13 mouse cellular contexts compared by ENCODE assay signal in the genomic region with DNA sequence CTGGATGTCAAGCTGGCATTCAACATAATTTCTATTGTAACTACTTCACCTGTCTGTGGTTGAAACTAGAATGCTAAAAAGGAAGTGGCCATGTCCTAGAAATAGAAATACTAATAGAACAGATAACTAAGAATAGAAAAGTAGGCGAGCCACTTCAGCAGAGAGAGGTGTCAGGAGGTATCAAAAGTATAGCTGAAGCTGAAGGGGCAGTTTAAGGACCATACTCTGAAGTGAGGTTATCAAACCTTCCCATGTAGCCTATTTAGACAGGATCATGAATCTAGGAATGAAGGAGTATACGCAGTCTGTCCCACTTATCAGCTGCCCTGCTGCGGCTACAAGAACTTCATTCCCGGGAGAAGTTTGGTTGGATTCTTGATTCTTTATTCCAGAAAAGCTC. TPM values are rescaled to one million over a fixed set of nuclear protein-coding genes. Genes with fewer than 3 reads are reported as not detected.
A peak's percentile ranks its signal among the peaks of the same experiment; 100 is the strongest.
DNase-seq lines count a peak whose midpoint lies in the region; ATAC-seq lines count a peak whose summit lies in the region.
"Had no signal": no experiment of that assay in that cellular context is flagged by ENCODE, and none has a peak within 500 bp of the region (broad histone marks: within the 10 kb centered on the region; RNA-seq: fewer than 3 reads in every experiment).

No protein-coding gene starts in this region.

- peak overlapping the region; percentile 61 for H3K4me2 ChIP-seq in heart, embryonic 14.5 days (ENCODE audit: low read length)
- H3K4me2 ChIP-seq in lung, embryonic 15.5 days = peak overlapping the region; percentile 34; the same call in 1 of the 2 replicates
- H3K4me2 ChIP-seq in hindbrain, embryonic 16.5 days (ENCODE audit: low read length) = peak overlapping the region; percentile 46
- H3K4me2 ChIP-seq in neural tube, embryonic 15.5 days = peak overlapping the region; percentile 42

- peak; percentile 50; the same call in 1 of the 2 replicates for ATAC-seq in heart, embryonic 14.5 days (ENCODE audit: insufficient number of reproducible peaks, insufficient read depth, low FRiP score, low read depth)
- ATAC-seq in lung, embryonic 15.5 days (ENCODE audit: borderline replicate concordance, extremely low read depth, low FRiP score, low TSS enrichment) = no peak
- ATAC-seq in hindbrain, embryonic 16.5 days = no peak
- ATAC-seq in neural tube, embryonic 15.5 days (ENCODE audit: low FRiP score) = no peak

- WGBS in heart, embryonic 14.5 days = 10% methylated on average over 4 of the region's 4 CpGs
- 32% methylated on average over 4 of the region's 4 CpGs for WGBS in lung, embryonic 15.5 days
- 72% methylated on average over 4 of the region's 4 CpGs for WGBS in hindbrain, embryonic 16.5 days
- WGBS in neural tube, embryonic 15.5 days = 66% methylated on average over 4 of the region's 4 CpGs

- peak overlapping the region; percentile 59 for H3K9ac ChIP-seq in heart, embryonic 14.5 days (ENCODE audit: low read length)
- no peak overlapping the region for H3K9ac ChIP-seq in lung, embryonic 15.5 days
- no peak overlapping the region for H3K9ac ChIP-seq in hindbrain, embryonic 16.5 days (ENCODE audit: low read depth, low read length)
- H3K9ac ChIP-seq in neural tube, embryonic 15.5 days (replicated peaks) = no peak overlapping the region

- no peak overlapping the region for H3K4me3 ChIP-seq in heart, embryonic 14.5 days (ENCODE audit: control insufficient read depth in 1 of 2, insufficient read depth in 1 of 2, low read depth in 1 of 2, low read length in 2 of 2)
- H3K4me3 ChIP-seq in lung, embryonic 15.5 days = no peak overlapping the region
- no peak overlapping the region for H3K4me3 ChIP-seq in hindbrain, embryonic 16.5 days (ENCODE audit: low read length)
- H3K4me3 ChIP-seq in neural tube, embryonic 15.5 days (replicated peaks) = 0 out of 2 replicates have a peak overlapping the region, but pooled peaks have one; percentile 18

- H3K9me3 ChIP-seq in heart, embryonic 14.5 days (ENCODE audit: control insufficient read depth, low read length) = no peaks in the 10 kb centered on the region
- H3K9me3 ChIP-seq in lung, embryonic 15.5 days = no peaks in the 10 kb centered on the region
- no peaks in the 10 kb centered on the region for H3K9me3 ChIP-seq in hindbrain, embryonic 16.5 days (ENCODE audit: control insufficient read depth, low read length)
- no peaks in the 10 kb centered on the region for H3K9me3 ChIP-seq in neural tube, embryonic 15.5 days (replicated peaks)

- no peak for DNase-seq in heart, adult 9 months (ENCODE audit: low spot score in 2 of 2)
- no peak for DNase-seq in lung, postnatal 25 days (ENCODE audit: low spot score)
- no peak for DNase-seq in layer of hippocampus, adult 18-20 months (ENCODE audit: low spot score in 2 of 2)
- DNase-seq in embryo, embryonic 10.5 days (ENCODE audit: low spot score) = no peak

- peaks cover 0 to 2% of the 10 kb centered on the region in 2 experiments; a peak in 1 of 4 replicates for H3K4me1 ChIP-seq in heart, embryonic 14.5 days (ENCODE audit: control insufficient read depth in 2 of 2, insufficient read depth in 2 of 2, low read length in 2 of 2)
- no peaks in the 10 kb centered on the region for H3K4me1 ChIP-seq in lung, embryonic 15.5 days
- no peaks in the 10 kb centered on the region for H3K4me1 ChIP-seq in hindbrain, embryonic 16.5 days (ENCODE audit: control insufficient read depth, insufficient read depth, low read depth, low read length)
- 0 out of 2 replicates have a peak, but pooled peaks cover 3% of the 10 kb centered on the region for H3K4me1 ChIP-seq in neural tube, embryonic 15.5 days

- H3K27me3 ChIP-seq in heart, embryonic 14.5 days (ENCODE audit: control insufficient read depth, insufficient read depth, low read length) = no peaks in the 10 kb centered on the region
- no peaks in the 10 kb centered on the region for H3K27me3 ChIP-seq in lung, embryonic 15.5 days
- no peaks in the 10 kb centered on the region for H3K27me3 ChIP-seq in hindbrain, embryonic 16.5 days (replicated peaks; ENCODE audit: control insufficient read depth, insufficient read depth, low read length)
- no peaks in the 10 kb centered on the region for H3K27me3 ChIP-seq in neural tube, embryonic 15.5 days (replicated peaks)

- H3K27ac ChIP-seq in heart, embryonic 14.5 days (replicated peaks in 1 of 2; ENCODE audit: control insufficient read depth in 1 of 2, insufficient read depth in 1 of 2, low read depth in 2 of 2, low read length in 2 of 2) = peak overlapping the region; percentile 84
- H3K27ac ChIP-seq in lung, embryonic 15.5 days = no peak overlapping the region
- no peak overlapping the region for H3K27ac ChIP-seq in hindbrain, embryonic 16.5 days (ENCODE audit: low read depth, low read length)
- H3K27ac ChIP-seq in neural tube, embryonic 15.5 days (replicated peaks) = no peak overlapping the region

- H3K36me3 ChIP-seq in heart, embryonic 14.5 days (ENCODE audit: control insufficient read depth, insufficient read depth, low read length) = no peaks in the 10 kb centered on the region
- no peaks in the 10 kb centered on the region for H3K36me3 ChIP-seq in lung, embryonic 15.5 days
- no peaks in the 10 kb centered on the region for H3K36me3 ChIP-seq in hindbrain, embryonic 16.5 days (ENCODE audit: control insufficient read depth, insufficient read depth, low read length)
- H3K36me3 ChIP-seq in neural tube, embryonic 15.5 days = no peaks in the 10 kb centered on the region

RNA-seq across cellular contexts. Expression of gene Rnase2a, which starts 9.8 kb away (rescaled TPM):
- polyA plus RNA-seq in heart, embryonic 14.5 days (2014; fragmentation: Nextera tagmentation; extraction: Ambion mirVana) = not detected in 2 replicates
- not detected in 2 replicates for polyA plus RNA-seq in lung, embryonic 15.5 days (2015; fragmentation: Nextera tagmentation; extraction: Ambion mirVana)
- polyA plus RNA-seq in hindbrain, embryonic 16.5 days (2015; fragmentation: Nextera tagmentation; extraction: Ambion mirVana) = not detected in 2 replicates
- polyA plus RNA-seq in neural tube, embryonic 15.5 days (2015; fragmentation: Nextera tagmentation; extraction: Ambion mirVana) = not detected in 2 replicates
- total RNA-seq in layer of hippocampus, adult 18-20 months (2021) = not detected
- total RNA-seq: adrenal gland, postnatal 4 days; layer of hippocampus, postnatal 25 days had no signal
- polyA plus RNA-seq: embryonic facial prominence, embryonic 11.5 days; liver, embryonic 16.5 days; midbrain, embryonic 14.5 days had no signal

Comparison
In these comparisons a context has a peak if more than half of its experiments do, and no peak if none do; other contexts are left out.
1. H3K27ac ChIP-seq: peak in heart, embryonic 14.5 days (2 of 2); none in lung, embryonic 15.5 days (single experiment), hindbrain, embryonic 16.5 days (single experiment) and neural tube, embryonic 15.5 days (single experiment).
2. Peak in every context shown above with its lines, with median percentiles within 50 percentile points of each other: H3K4me2 ChIP-seq.